Mouse (Mus musculus) forebrain, embryonic 16.5 days (tissue): Measurements from ENCODE around the gene Tmem163. TPM values are rescaled to one million over a fixed set of nuclear protein-coding genes. Genes with fewer than 3 reads are reported as not detected.
A peak's percentile ranks its signal among the peaks of the same experiment; 100 is the strongest.

Experiments
- ATAC-seq: fragments of 200-750 bp; cut with Nextera tagmentation; 2 replicates; pipeline ENCODE4 v1.8.0; 2017; ENCODE audit warnings: mild to moderate bottlenecking, moderate library complexity
- H3K27ac ChIP-seq: fragments of 300-500 bp; sonication (generic); 2 replicates; pipeline ENCODE4 v1.5.1; 2014; ENCODE audit warnings: low read length, control low read depth
- H3K27me3 ChIP-seq: fragments of 300-500 bp; sonication (generic); replicated peaks from 2 replicates; pipeline ENCODE4 v1.6.1; 2014; ENCODE audit warnings: low read length; ENCODE audit not compliant: control insufficient read depth, insufficient read depth
- H3K36me3 ChIP-seq: fragments of 300-500 bp; sonication (generic); 2 replicates; pipeline ENCODE4 v1.6.1; 2014; ENCODE audit not compliant: control insufficient read depth, insufficient read depth
- H3K4me1 ChIP-seq: fragments of 300-500 bp; sonication (generic); replicated peaks from 2 replicates; pipeline ENCODE4 v1.6.1; 2014; ENCODE audit warnings: low read length; ENCODE audit not compliant: control insufficient read depth, insufficient read depth
- H3K4me2 ChIP-seq: fragments of 300-500 bp; sonication (generic); 2 replicates; pipeline ENCODE4 v1.6.1; 2014; ENCODE audit warnings: mild to moderate bottlenecking, low read length, control low read depth
- H3K4me3 ChIP-seq: fragments of 300-500 bp; sonication (generic); replicated peaks from 2 replicates; pipeline ENCODE4 v1.5.1; 2014; ENCODE audit warnings: mild to moderate bottlenecking, low read length, control low read depth
- H3K9ac ChIP-seq: fragments of 300-500 bp; sonication (generic); replicated peaks from 2 replicates; pipeline ENCODE4 v1.6.1; 2014; ENCODE audit warnings: low read depth, low read length, control low read depth
- H3K9me3 ChIP-seq: fragments of 300-500 bp; sonication (generic); 2 replicates; pipeline ENCODE4 v1.6.1; 2016; ENCODE audit warnings: low read length; ENCODE audit not compliant: control insufficient read depth
- WGBS: fragments of 180-500 bp; shearing (Covaris S2); extraction: QIAGEN DNeasy Blood & Tissue Kit; methylation state at CpG from one replicate; pipeline ENCODE4 v1.1.7; 2014; 5-methylcytosine and 5-hydroxymethylcytosine counted together
- polyA plus RNA-seq: library from polyadenylated mRNA; unstranded; fragments of >200 nt; fragmentation: Nextera tagmentation; extraction: Ambion mirVana; gene quantifications from 2 replicates; pipeline ENCODE4 v1.2.1, GENCODE M21; 2015

Tmem163 gene
- polyA plus RNA-seq, 1 experiment from 2014 or later, result 23.1 TPM

GRCm38 (mm10) chr1:127586156-127586555, 93.2 kb downstream of the Tmem163 start:
- 100% methylated on average over 1 of the region's 1 CpGs for WGBS
- H3K27ac ChIP-seq, result no peak overlapping the region

GRCm38 (mm10) chr1:127577981-127578380, 101.4 kb downstream of the Tmem163 start:
- H3K9ac ChIP-seq, result no peak overlapping the region
- H3K9me3 ChIP-seq, result no peaks in the 10 kb centered on the region
- no peak overlapping the region for H3K27ac ChIP-seq
- no peak overlapping the region for H3K4me3 ChIP-seq
- 51% methylated on average over 5 of the region's 5 CpGs for WGBS
- H3K4me2 ChIP-seq, result no peak overlapping the region
- ATAC-seq, result no peak
- H3K27me3 ChIP-seq, result no peaks in the 10 kb centered on the region
- H3K4me1 ChIP-seq, result peaks cover 13% of the 10 kb centered on the region
- no peaks in the 10 kb centered on the region for H3K36me3 ChIP-seq

More at GRCm38 (mm10) chr1:127586156-127586555, 93.2 kb downstream of the Tmem163 start:
- Histone ChIP-seq H3K36me3 (no peaks in the 10 kb centered on the region), H3K9me3 (no peaks in the 10 kb centered on the region), H3K4me3 (no peak overlapping the region), H3K27me3 (no peaks in the 10 kb centered on the region), H3K4me2 (no peak overlapping the region), H3K4me1 (no peaks in the 10 kb centered on the region), H3K9ac (no peak overlapping the region)
- ATAC-seq, result no peak

GRCm38 (mm10) chr1:127577083-127577482, 102.3 kb downstream of the Tmem163 start:
- peaks cover 13% of the 10 kb centered on the region for H3K4me1 ChIP-seq
- no peaks in the 10 kb centered on the region for H3K9me3 ChIP-seq
- 27% methylated on average over 7 of the region's 7 CpGs for WGBS
- H3K36me3 ChIP-seq, result no peaks in the 10 kb centered on the region
- ATAC-seq, result peak; percentile 43; the same call in 1 of the 2 replicates
- H3K27me3 ChIP-seq, result no peaks in the 10 kb centered on the region
- no peak overlapping the region for H3K27ac ChIP-seq
- H3K4me2 ChIP-seq, result peak overlapping the region; percentile 4; the same call in 1 of the 2 replicates
- H3K4me3 ChIP-seq, result no peak overlapping the region
- H3K9ac ChIP-seq, result no peak overlapping the region

GRCm38 (mm10) chr1:127576563-127576962, 102.8 kb downstream of the Tmem163 start:
- H3K9ac ChIP-seq, result no peak overlapping the region
- H3K4me3 ChIP-seq, result no peak overlapping the region
- no peak for ATAC-seq
- no peaks in the 10 kb centered on the region for H3K36me3 ChIP-seq
- peaks cover 13% of the 10 kb centered on the region for H3K4me1 ChIP-seq
- no peak overlapping the region for H3K27ac ChIP-seq
- H3K9me3 ChIP-seq, result no peaks in the 10 kb centered on the region
- WGBS, result 14% methylated on average over 8 of the region's 8 CpGs
- H3K27me3 ChIP-seq, result no peaks in the 10 kb centered on the region
- no peak overlapping the region for H3K4me2 ChIP-seq

- Histone ChIP-seq H3K27me3 (no peaks in the 10 kb centered on the region), H3K9ac (no peak overlapping the region), H3K9me3 (no peaks in the 10 kb centered on the region), H3K27ac (no peak overlapping the region), H3K4me3 (no peak overlapping the region), H3K36me3 (no peaks in the 10 kb centered on the region), H3K4me2 (no peak overlapping the region), H3K4me1 (peaks cover 13% of the 10 kb centered on the region)
- WGBS, result 25% methylated on average over 3 of the region's 3 CpGs
- ATAC-seq, result no peak
Measured at GRCm38 (mm10) chr1:127576143-127576542, 103.2 kb downstream of the Tmem163 start.

- peak; percentile 39; the same call in 1 of the 2 replicates for ATAC-seq
- H3K4me1 ChIP-seq, result peaks cover 13% of the 10 kb centered on the region
- no peaks in the 10 kb centered on the region for H3K27me3 ChIP-seq
- no peak overlapping the region for H3K4me3 ChIP-seq
- no peaks in the 10 kb centered on the region for H3K9me3 ChIP-seq
- WGBS, result 8% methylated on average over 4 of the region's 4 CpGs
- H3K4me2 ChIP-seq, result no peak overlapping the region
- H3K9ac ChIP-seq, result no peak overlapping the region
- H3K27ac ChIP-seq, result no peak overlapping the region
- H3K36me3 ChIP-seq, result no peaks in the 10 kb centered on the region
Measured at GRCm38 (mm10) chr1:127575692-127576091, 103.7 kb downstream of the Tmem163 start.

- no peak overlapping the region for H3K9ac ChIP-seq
- ATAC-seq, result no peak
- H3K9me3 ChIP-seq, result no peaks in the 10 kb centered on the region
- no peak overlapping the region for H3K4me2 ChIP-seq
- H3K4me1 ChIP-seq, result peaks cover 13% of the 10 kb centered on the region
- H3K36me3 ChIP-seq, result no peaks in the 10 kb centered on the region
- no peak overlapping the region for H3K4me3 ChIP-seq
- 51% methylated on average over 3 of the region's 3 CpGs for WGBS
- H3K27me3 ChIP-seq, result no peaks in the 10 kb centered on the region
- no peak overlapping the region for H3K27ac ChIP-seq
Measured at GRCm38 (mm10) chr1:127573186-127573585, 106.2 kb downstream of the Tmem163 start.

- H3K4me3 ChIP-seq, result no peak overlapping the region
- 77% methylated on average over 3 of the region's 3 CpGs for WGBS
- ATAC-seq, result no peak
Measured at GRCm38 (mm10) chr1:127568641-127569040, 110.7 kb downstream of the Tmem163 start.

GRCm38 (mm10) chr1:127556486-127556845, 122.9 kb downstream of the Tmem163 start:
- Histone ChIP-seq H3K4me1 (0 out of 2 replicates have a peak, but pooled peaks cover 2% of the 10 kb centered on the region), H3K27me3 (no peaks in the 10 kb centered on the region), H3K4me2 (no peak overlapping the region), H3K4me3 (no peak overlapping the region), H3K9ac (no peak overlapping the region), H3K36me3 (0 out of 2 replicates have a peak, but pooled peaks cover 2% of the 10 kb centered on the region), H3K27ac (no peak overlapping the region; the same call in 1 of the 2 replicates), H3K9me3 (0 out of 2 replicates have a peak, but pooled peaks cover 3% of the 10 kb centered on the region)
- peak; percentile 79 for ATAC-seq
- WGBS, result 17% methylated on average over 2 of the region's 2 CpGs

More at GRCm38 (mm10) chr1:127568641-127569040, 110.7 kb downstream of the Tmem163 start:
- H3K27ac ChIP-seq, result no peak overlapping the region
- no peaks in the 10 kb centered on the region for H3K9me3 ChIP-seq
- H3K4me2 ChIP-seq, result no peak overlapping the region
- H3K9ac ChIP-seq, result no peak overlapping the region
- H3K36me3 ChIP-seq, result no peaks in the 10 kb centered on the region
- H3K27me3 ChIP-seq, result no peaks in the 10 kb centered on the region
- H3K4me1 ChIP-seq, result no peaks in the 10 kb centered on the region
